Mouse (Mus musculus): Measurements from ENCODE around the gene H13. TPM values are rescaled to one million over a fixed set of nuclear protein-coding genes. Genes with fewer than 3 reads are reported as not detected.

H13 gene
- polyA plus RNA-seq, 1 experiment, result 71.3 TPM

GRCm38 (mm10) chr2:152726213-152726612 lies 57.0 kb downstream of the H13 start:
- Histone ChIP-seq H3K27ac (ENCODE audit: control insufficient read depth, insufficient read depth, low read depth, low read length, poor library complexity) (no peak overlapping the region), H3K4me1 (ENCODE audit: control insufficient read depth, insufficient read depth, low read length) (no peaks in the 10 kb centered on the region; the same call in 1 of the 2 replicates), H3K4me3 (replicated peaks; ENCODE audit: control insufficient read depth, low read depth, low read length) (no peak overlapping the region)
- TF ChIP-seq POLR2A (IDR thresholded peaks at IDR 0.05; ENCODE audit: borderline replicate concordance, control insufficient read depth, low read depth, low read length) (no peak), CTCF (IDR thresholded peaks at IDR 0.05; ENCODE audit: control insufficient read depth, insufficient read depth, low read length) (no peak)
- 85% methylated on average over 6 of the region's 6 CpGs for WGBS

DNA sequence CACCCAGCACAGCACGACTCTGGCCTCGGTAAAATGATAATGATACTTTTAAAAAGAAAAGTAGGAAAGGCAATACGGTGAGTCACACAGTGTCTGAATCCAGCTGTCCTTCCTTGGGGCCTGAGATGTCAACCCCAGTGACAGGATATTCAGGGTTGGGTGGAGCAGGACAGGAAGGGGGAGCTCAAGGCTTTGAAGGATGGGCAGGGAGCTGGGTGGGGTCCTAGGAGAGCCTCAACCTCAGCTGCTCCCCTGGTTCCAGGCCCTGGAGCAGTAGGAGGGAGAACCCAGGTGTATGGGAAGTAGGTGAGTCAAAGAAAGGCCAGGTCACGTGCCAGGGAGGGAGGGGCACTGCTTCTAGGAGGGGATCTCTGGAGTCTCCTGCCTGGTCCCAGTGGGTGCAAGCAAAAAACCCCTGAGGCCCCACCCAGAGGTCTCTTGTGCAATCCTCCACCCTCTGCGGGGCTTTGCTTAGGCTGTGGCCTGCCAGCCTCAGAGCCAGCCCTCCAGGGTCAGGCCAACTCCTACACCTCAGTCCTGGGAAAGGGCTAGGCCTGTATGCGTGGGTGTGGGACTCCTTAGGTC lies 57.6 kb downstream of the H13 start:
- no peak overlapping the region for H3K27ac ChIP-seq (ENCODE audit: control insufficient read depth, insufficient read depth, low read depth, low read length, poor library complexity)
- H3K4me3 ChIP-seq (replicated peaks; ENCODE audit: control insufficient read depth, low read depth, low read length), result no peak overlapping the region
- no peaks in the 10 kb centered on the region; the same call in 1 of the 2 replicates for H3K4me1 ChIP-seq (ENCODE audit: control insufficient read depth, insufficient read depth, low read length)
- WGBS, result 33% methylated on average over 6 of the region's 6 CpGs
- TF ChIP-seq CTCF (IDR thresholded peaks at IDR 0.05; ENCODE audit: control insufficient read depth, insufficient read depth, low read length) (no peak), POLR2A (IDR thresholded peaks at IDR 0.05; ENCODE audit: borderline replicate concordance, control insufficient read depth, low read depth, low read length) (no peak)

GRCm38 (mm10) chr2:152727795-152728510 lies 58.7 kb downstream of the H13 start:
- 85% methylated on average over 14 of the region's 14 CpGs for WGBS
- no peak overlapping the region for H3K4me3 ChIP-seq (replicated peaks; ENCODE audit: control insufficient read depth, low read depth, low read length)
- no peak overlapping the region for H3K27ac ChIP-seq (ENCODE audit: control insufficient read depth, insufficient read depth, low read depth, low read length, poor library complexity)
- no peaks in the 10 kb centered on the region; the same call in 1 of the 2 replicates for H3K4me1 ChIP-seq (ENCODE audit: control insufficient read depth, insufficient read depth, low read length)
- no peak for TF ChIP-seq CTCF (IDR thresholded peaks at IDR 0.05; ENCODE audit: control insufficient read depth, insufficient read depth, low read length)
- TF ChIP-seq POLR2A (IDR thresholded peaks at IDR 0.05; ENCODE audit: borderline replicate concordance, control insufficient read depth, low read depth, low read length), result no peak

- Histone ChIP-seq H3K4me3 (replicated peaks; ENCODE audit: control insufficient read depth, low read depth, low read length) (no peak overlapping the region), H3K4me1 (ENCODE audit: control insufficient read depth, insufficient read depth, low read length) (no peaks in the 10 kb centered on the region; the same call in 1 of the 2 replicates), H3K27ac (ENCODE audit: control insufficient read depth, insufficient read depth, low read depth, low read length, poor library complexity) (no peak overlapping the region)
- TF ChIP-seq POLR2A (IDR thresholded peaks at IDR 0.05; ENCODE audit: borderline replicate concordance, control insufficient read depth, low read depth, low read length) (no peak), CTCF (IDR thresholded peaks at IDR 0.05; ENCODE audit: control insufficient read depth, insufficient read depth, low read length) (no peak)
- 74% methylated on average over 7 of the region's 7 CpGs for WGBS
Measured at GRCm38 (mm10) chr2:152728594-152728993, 59.3 kb downstream of the H13 start.

- 43% methylated on average over 8 of the region's 8 CpGs for WGBS
- H3K4me1 ChIP-seq (ENCODE audit: control insufficient read depth, insufficient read depth, low read length), result no peaks in the 10 kb centered on the region; the same call in 1 of the 2 replicates
- TF ChIP-seq CTCF (IDR thresholded peaks at IDR 0.05; ENCODE audit: control insufficient read depth, insufficient read depth, low read length) (no peak), POLR2A (IDR thresholded peaks at IDR 0.05; ENCODE audit: borderline replicate concordance, control insufficient read depth, low read depth, low read length) (no peak)
- no peak overlapping the region for H3K4me3 ChIP-seq (replicated peaks; ENCODE audit: control insufficient read depth, low read depth, low read length)
- no peak overlapping the region for H3K27ac ChIP-seq (ENCODE audit: control insufficient read depth, insufficient read depth, low read depth, low read length, poor library complexity)
Measured at GRCm38 (mm10) chr2:152729013-152729635, 59.9 kb downstream of the H13 start.

- WGBS, result 68% methylated on average over 7 of the region's 7 CpGs
- H3K27ac ChIP-seq (ENCODE audit: control insufficient read depth, insufficient read depth, low read depth, low read length, poor library complexity), result no peak overlapping the region
- TF ChIP-seq POLR2A (IDR thresholded peaks at IDR 0.05; ENCODE audit: borderline replicate concordance, control insufficient read depth, low read depth, low read length) (no peak), CTCF (IDR thresholded peaks at IDR 0.05; ENCODE audit: control insufficient read depth, insufficient read depth, low read length) (no peak)
- no peak overlapping the region for H3K4me3 ChIP-seq (replicated peaks; ENCODE audit: control insufficient read depth, low read depth, low read length)
- H3K4me1 ChIP-seq (ENCODE audit: control insufficient read depth, insufficient read depth, low read length), result no peaks in the 10 kb centered on the region; the same call in 1 of the 2 replicates
Measured at GRCm38 (mm10) chr2:152729636-152730020, 60.4 kb downstream of the H13 start.

DNA sequence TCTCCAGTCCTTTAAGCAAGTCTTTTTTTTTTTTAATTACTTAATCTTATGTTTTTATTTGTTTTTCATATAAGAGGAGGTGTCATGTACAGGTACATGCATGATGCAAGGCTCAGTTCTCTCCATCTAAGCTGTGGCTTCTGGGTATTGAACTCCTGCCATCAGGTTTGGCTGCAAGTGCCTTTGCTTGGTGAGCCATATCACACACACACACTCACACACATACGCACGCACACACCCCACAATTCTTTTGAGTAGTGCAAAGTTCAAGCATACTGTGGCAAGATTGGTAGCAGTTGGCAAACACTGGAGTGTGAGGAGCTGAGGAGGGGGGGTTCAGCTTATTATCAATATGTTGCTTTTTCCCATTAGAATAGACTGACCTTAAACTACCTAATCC lies 63.9 kb downstream of the H13 start:
- no peak for TF ChIP-seq POLR2A (IDR thresholded peaks at IDR 0.05; ENCODE audit: borderline replicate concordance, control insufficient read depth, low read depth, low read length)
- TF ChIP-seq CTCF (IDR thresholded peaks at IDR 0.05; ENCODE audit: control insufficient read depth, insufficient read depth, low read length), result no peak
- no peaks in the 10 kb centered on the region; the same call in 1 of the 2 replicates for H3K4me1 ChIP-seq (ENCODE audit: control insufficient read depth, insufficient read depth, low read length)
- 88% methylated on average over 2 of the region's 2 CpGs for WGBS
- H3K4me3 ChIP-seq (replicated peaks; ENCODE audit: control insufficient read depth, low read depth, low read length), result no peak overlapping the region
- no peak overlapping the region for H3K27ac ChIP-seq (ENCODE audit: control insufficient read depth, insufficient read depth, low read depth, low read length, poor library complexity)

DNA sequence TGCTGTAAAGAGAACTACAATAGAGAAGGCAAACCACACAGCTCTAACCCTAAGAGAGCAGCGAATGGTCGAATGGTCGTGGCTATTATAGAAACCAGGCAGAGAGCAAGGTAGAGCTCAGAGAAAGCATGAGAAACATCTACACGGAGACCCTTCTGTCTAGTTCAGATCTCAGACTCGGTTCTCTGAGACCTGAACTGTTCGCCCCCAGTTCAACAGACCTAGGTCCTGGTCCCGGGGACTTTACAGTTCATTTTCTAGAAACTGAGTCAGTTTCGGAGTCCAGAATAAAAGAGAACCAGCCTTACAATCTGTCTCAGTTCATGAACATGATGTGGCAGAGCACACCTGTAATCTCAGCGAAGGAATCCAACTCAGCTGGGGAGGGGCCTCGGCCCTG lies 65.2 kb downstream of the H13 start:
- Histone ChIP-seq H3K27ac (ENCODE audit: control insufficient read depth, insufficient read depth, low read depth, low read length, poor library complexity) (no peak overlapping the region), H3K4me3 (replicated peaks; ENCODE audit: control insufficient read depth, low read depth, low read length) (no peak overlapping the region)
- 31% methylated on average over 10 of the region's 10 CpGs for WGBS

More for the DNA sequence above, 65.2 kb downstream of the H13 start:
- no peaks in the 10 kb centered on the region; the same call in 1 of the 2 replicates for H3K4me1 ChIP-seq (ENCODE audit: control insufficient read depth, insufficient read depth, low read length)
- TF ChIP-seq POLR2A (IDR thresholded peaks at IDR 0.05; ENCODE audit: borderline replicate concordance, control insufficient read depth, low read depth, low read length) (no peak), CTCF (IDR thresholded peaks at IDR 0.05; ENCODE audit: control insufficient read depth, insufficient read depth, low read length) (no peak)
